Mouse (Mus musculus): ENCODE measurements around the gene Pagr1a. TPM values are rescaled to one million over a fixed set of nuclear protein-coding genes. Genes with fewer than 3 reads are reported as not detected.
A peak's percentile ranks its signal among the peaks of the same experiment; 100 is the strongest.

The Pagr1a gene
- polyA plus RNA-seq, 1 experiment from 2014 or later, result 30.5 TPM

DNA sequence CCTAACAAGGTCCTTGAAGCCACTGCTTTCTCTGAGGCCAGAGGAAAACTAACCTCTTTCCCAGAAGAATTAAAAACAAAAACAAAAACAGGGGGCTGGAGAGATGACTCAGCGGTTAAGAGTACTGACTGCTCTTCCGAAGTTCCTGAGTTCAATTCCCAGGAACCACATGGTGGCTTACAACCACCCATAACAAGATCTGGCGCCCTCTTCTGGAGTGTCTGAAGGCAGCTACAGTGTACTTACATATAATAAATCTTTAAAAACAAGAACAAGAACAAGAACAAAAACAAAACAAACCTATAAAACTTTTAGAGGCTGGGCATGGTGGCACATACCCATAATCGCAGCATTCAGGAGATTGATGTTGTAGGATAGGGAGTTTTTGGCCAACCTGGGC, 20.7 kb downstream of the Pagr1a start:
- no peak overlapping the region for H3K4me3 ChIP-seq (ENCODE audit: low read depth, low read length)
- no peaks in the 10 kb centered on the region for H3K27me3 ChIP-seq (replicated peaks; ENCODE audit: control insufficient read depth, insufficient read depth, low read length)
- no peak overlapping the region for H3K4me2 ChIP-seq (ENCODE audit: low read depth, low read length)
- WGBS, result 78% methylated on average over 4 of the region's 4 CpGs
- H3K36me3 ChIP-seq (ENCODE audit: control insufficient read depth, insufficient read depth, low read length), result no peaks in the 10 kb centered on the region
- ATAC-seq (ENCODE audit: low read depth) (no peak), DNase-seq (ENCODE audit: low spot score) (no peak)
- no peak overlapping the region for H3K9ac ChIP-seq (ENCODE audit: low read depth, low read length)
- H3K27ac ChIP-seq (replicated peaks; ENCODE audit: low read depth, low read length), result no peak overlapping the region
- no peaks in the 10 kb centered on the region for H3K4me1 ChIP-seq (ENCODE audit: control insufficient read depth, insufficient read depth, low read length)
- H3K9me3 ChIP-seq (ENCODE audit: control insufficient read depth, low read length), result 0 out of 2 replicates have a peak, but pooled peaks cover 5% of the 10 kb centered on the region

DNA sequence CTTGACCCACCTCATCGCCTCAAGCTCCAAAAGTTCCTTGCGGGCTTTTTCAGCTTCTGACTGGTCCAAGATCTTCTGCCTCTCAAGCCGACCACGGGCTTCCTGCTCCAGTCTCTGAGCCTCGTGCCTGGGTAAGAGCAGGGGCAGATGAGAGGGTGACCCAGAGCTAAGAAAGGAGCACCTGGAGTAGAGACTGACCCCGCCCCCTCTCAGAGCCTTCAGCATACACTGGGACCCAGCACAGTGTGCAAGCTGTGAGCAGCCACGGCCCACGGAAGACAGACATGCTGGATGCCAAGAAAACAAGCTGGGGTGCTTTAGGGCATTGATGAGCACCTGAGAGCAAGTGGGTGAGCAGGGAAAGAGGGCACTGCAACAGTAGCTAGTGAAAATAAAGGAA, 28.3 kb downstream of the Pagr1a start:
- ATAC-seq (ENCODE audit: low read depth) (no peak), DNase-seq (ENCODE audit: low spot score) (no peak)
- H3K4me2 ChIP-seq (ENCODE audit: low read depth, low read length), result no peak overlapping the region
- H3K4me3 ChIP-seq (ENCODE audit: low read depth, low read length), result no peak overlapping the region
- H3K9me3 ChIP-seq (ENCODE audit: control insufficient read depth, low read length), result no peaks in the 10 kb centered on the region
- no peaks in the 10 kb centered on the region for H3K4me1 ChIP-seq (ENCODE audit: control insufficient read depth, insufficient read depth, low read length)
- H3K27ac ChIP-seq (replicated peaks; ENCODE audit: low read depth, low read length), result no peak overlapping the region
- no peaks in the 10 kb centered on the region for H3K36me3 ChIP-seq (ENCODE audit: control insufficient read depth, insufficient read depth, low read length)
- no peaks in the 10 kb centered on the region for H3K27me3 ChIP-seq (replicated peaks; ENCODE audit: control insufficient read depth, insufficient read depth, low read length)
- no peak overlapping the region for H3K9ac ChIP-seq (ENCODE audit: low read depth, low read length)
- WGBS, result 60% methylated on average over 8 of the region's 8 CpGs

DNA sequence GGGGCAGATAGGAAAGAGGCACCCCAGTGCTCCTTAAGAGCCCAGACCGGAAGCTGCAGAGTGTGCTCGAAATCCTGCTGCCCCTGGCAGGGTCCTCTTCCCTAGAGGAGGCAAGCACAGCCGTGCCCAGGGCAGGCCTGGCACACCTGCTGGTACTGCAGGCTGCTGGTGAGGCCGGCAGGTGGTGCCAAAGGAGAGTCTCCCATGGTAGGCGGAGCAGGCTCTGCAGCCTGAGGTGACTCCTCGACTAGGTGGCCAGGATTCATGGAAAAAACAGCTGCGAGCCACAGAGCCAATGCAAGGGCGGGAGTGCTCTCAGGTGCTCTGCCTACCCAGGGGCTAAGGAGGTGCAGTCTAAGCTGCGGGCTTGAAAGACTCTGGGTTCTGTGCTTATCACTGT, 30.8 kb downstream of the Pagr1a start:
- no peak overlapping the region for H3K4me3 ChIP-seq (ENCODE audit: low read depth, low read length)
- no peaks in the 10 kb centered on the region for H3K36me3 ChIP-seq (ENCODE audit: control insufficient read depth, insufficient read depth, low read length)
- no peak overlapping the region for H3K27ac ChIP-seq (replicated peaks; ENCODE audit: low read depth, low read length)
- peak; percentile 35 for DNase-seq (ENCODE audit: low spot score)
- WGBS, result 34% methylated on average over 9 of the region's 9 CpGs
- no peaks in the 10 kb centered on the region for H3K9me3 ChIP-seq (ENCODE audit: control insufficient read depth, low read length)
- H3K9ac ChIP-seq (ENCODE audit: low read depth, low read length), result no peak overlapping the region
- H3K4me1 ChIP-seq (ENCODE audit: control insufficient read depth, insufficient read depth, low read length), result no peaks in the 10 kb centered on the region
- peak; percentile 64; the same call in 1 of the 2 replicates for ATAC-seq (ENCODE audit: low read depth)
- no peaks in the 10 kb centered on the region for H3K27me3 ChIP-seq (replicated peaks; ENCODE audit: control insufficient read depth, insufficient read depth, low read length)
- no peak overlapping the region for H3K4me2 ChIP-seq (ENCODE audit: low read depth, low read length)

GRCm38 (mm10) chr7:126984667-126985444, 32.3 kb downstream of the Pagr1a start:
- Histone ChIP-seq H3K4me1 (ENCODE audit: control insufficient read depth, insufficient read depth, low read length) (no peaks in the 10 kb centered on the region), H3K4me3 (ENCODE audit: low read depth, low read length) (no peak overlapping the region), H3K27me3 (replicated peaks; ENCODE audit: control insufficient read depth, insufficient read depth, low read length) (no peaks in the 10 kb centered on the region), H3K9me3 (ENCODE audit: control insufficient read depth, low read length) (no peaks in the 10 kb centered on the region), H3K36me3 (ENCODE audit: control insufficient read depth, insufficient read depth, low read length) (peaks cover 10% of the 10 kb centered on the region), H3K9ac (ENCODE audit: low read depth, low read length) (no peak overlapping the region), H3K4me2 (ENCODE audit: low read depth, low read length) (no peak overlapping the region), H3K27ac (replicated peaks; ENCODE audit: low read depth, low read length) (no peak overlapping the region)
- ATAC-seq (ENCODE audit: low read depth), result peak; percentile 38; the same call in 1 of the 2 replicates
- 64% methylated on average over 10 of the region's 10 CpGs for WGBS
- peak; percentile 23 for DNase-seq (ENCODE audit: low spot score)

- Histone ChIP-seq H3K9ac (ENCODE audit: low read depth, low read length) (no peak overlapping the region), H3K27me3 (replicated peaks; ENCODE audit: control insufficient read depth, insufficient read depth, low read length) (no peaks in the 10 kb centered on the region), H3K4me3 (ENCODE audit: low read depth, low read length) (no peak overlapping the region), H3K4me2 (ENCODE audit: low read depth, low read length) (no peak overlapping the region), H3K27ac (replicated peaks; ENCODE audit: low read depth, low read length) (no peak overlapping the region), H3K9me3 (ENCODE audit: control insufficient read depth, low read length) (no peaks in the 10 kb centered on the region), H3K4me1 (ENCODE audit: control insufficient read depth, insufficient read depth, low read length) (no peaks in the 10 kb centered on the region), H3K36me3 (ENCODE audit: control insufficient read depth, insufficient read depth, low read length) (peaks cover 27% of the 10 kb centered on the region)
- no peak for DNase-seq (ENCODE audit: low spot score)
- 77% methylated on average over 7 of the region's 7 CpGs for WGBS
- no peak for ATAC-seq (ENCODE audit: low read depth)
Measured at GRCm38 (mm10) chr7:126983113-126983512, 34.0 kb downstream of the Pagr1a start.

- Histone ChIP-seq H3K27ac (replicated peaks; ENCODE audit: low read depth, low read length) (no peak overlapping the region), H3K27me3 (replicated peaks; ENCODE audit: control insufficient read depth, insufficient read depth, low read length) (no peaks in the 10 kb centered on the region), H3K9ac (ENCODE audit: low read depth, low read length) (no peak overlapping the region), H3K9me3 (ENCODE audit: control insufficient read depth, low read length) (no peaks in the 10 kb centered on the region), H3K36me3 (ENCODE audit: control insufficient read depth, insufficient read depth, low read length) (peaks cover 31% of the 10 kb centered on the region), H3K4me3 (ENCODE audit: low read depth, low read length) (no peak overlapping the region), H3K4me2 (ENCODE audit: low read depth, low read length) (no peak overlapping the region), H3K4me1 (ENCODE audit: control insufficient read depth, insufficient read depth, low read length) (peaks cover 6% of the 10 kb centered on the region)
- ATAC-seq (ENCODE audit: low read depth), result no peak
- no peak for DNase-seq (ENCODE audit: low spot score)
- WGBS, result 90% methylated on average over 4 of the region's 4 CpGs
Measured at GRCm38 (mm10) chr7:126982054-126982453, 35.1 kb downstream of the Pagr1a start.

DNA sequence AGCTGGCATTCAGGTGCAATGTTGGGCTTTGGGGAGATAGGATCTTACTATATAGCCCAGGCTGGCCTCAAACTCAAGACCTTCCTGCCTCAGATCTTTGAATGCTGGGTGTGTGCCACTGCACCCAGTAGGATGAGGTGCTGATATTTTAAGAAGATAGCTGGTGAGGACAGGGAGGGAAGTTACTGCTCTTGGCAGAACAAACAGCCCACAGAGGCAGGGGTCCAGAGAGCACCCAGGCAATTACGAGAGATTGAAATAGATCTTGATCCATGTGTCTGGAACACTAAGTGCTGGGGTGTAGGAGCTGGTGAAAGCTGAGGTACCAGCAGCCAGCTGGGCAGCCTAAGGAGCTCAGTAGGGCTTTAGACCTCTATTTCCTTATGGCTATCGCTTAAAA, 35.6 kb downstream of the Pagr1a start:
- Histone ChIP-seq H3K27me3 (replicated peaks; ENCODE audit: control insufficient read depth, insufficient read depth, low read length) (no peaks in the 10 kb centered on the region), H3K4me1 (ENCODE audit: control insufficient read depth, insufficient read depth, low read length) (peaks cover 8% of the 10 kb centered on the region), H3K9ac (ENCODE audit: low read depth, low read length) (no peak overlapping the region), H3K4me2 (ENCODE audit: low read depth, low read length) (no peak overlapping the region), H3K36me3 (ENCODE audit: control insufficient read depth, insufficient read depth, low read length) (peaks cover 31% of the 10 kb centered on the region), H3K4me3 (ENCODE audit: low read depth, low read length) (no peak overlapping the region), H3K9me3 (ENCODE audit: control insufficient read depth, low read length) (no peaks in the 10 kb centered on the region), H3K27ac (replicated peaks; ENCODE audit: low read depth, low read length) (no peak overlapping the region)
- DNase-seq (ENCODE audit: low spot score) (no peak), ATAC-seq (ENCODE audit: low read depth) (no peak)
- WGBS, result 91% methylated on average over 2 of the region's 2 CpGs

DNA sequence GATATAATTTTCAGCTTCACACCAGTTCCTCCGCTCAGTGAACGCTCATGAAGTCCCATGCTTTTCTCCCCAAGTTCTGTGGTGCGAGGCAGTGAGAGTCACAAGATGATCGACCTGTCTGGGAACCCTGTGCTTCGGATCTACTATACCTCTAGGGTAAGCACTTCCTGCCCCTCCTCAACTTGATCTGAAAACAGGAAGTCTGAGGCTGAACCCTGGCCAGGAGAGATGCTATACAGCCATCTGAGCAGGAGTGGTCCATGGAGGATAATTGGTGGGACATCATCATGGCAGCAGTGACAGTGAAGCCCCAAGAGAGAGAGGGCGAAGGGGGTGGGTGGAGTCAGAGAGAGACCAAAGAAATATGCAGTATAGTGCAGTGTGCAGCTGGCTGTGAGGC, 38.3 kb downstream of the Pagr1a start:
- H3K27ac ChIP-seq (replicated peaks; ENCODE audit: low read depth, low read length), result no peak overlapping the region
- no peak overlapping the region for H3K4me3 ChIP-seq (ENCODE audit: low read depth, low read length)
- H3K9ac ChIP-seq (ENCODE audit: low read depth, low read length), result no peak overlapping the region
- ATAC-seq (ENCODE audit: low read depth) (no peak), DNase-seq (ENCODE audit: low spot score) (no peak)
- no peaks in the 10 kb centered on the region for H3K9me3 ChIP-seq (ENCODE audit: control insufficient read depth, low read length)
- H3K36me3 ChIP-seq (ENCODE audit: control insufficient read depth, insufficient read depth, low read length), result peaks cover 31% of the 10 kb centered on the region
- no peaks in the 10 kb centered on the region for H3K27me3 ChIP-seq (replicated peaks; ENCODE audit: control insufficient read depth, insufficient read depth, low read length)
- peaks cover 8% of the 10 kb centered on the region for H3K4me1 ChIP-seq (ENCODE audit: control insufficient read depth, insufficient read depth, low read length)
- no peak overlapping the region for H3K4me2 ChIP-seq (ENCODE audit: low read depth, low read length)
- WGBS, result 87% methylated on average over 6 of the region's 6 CpGs

DNA sequence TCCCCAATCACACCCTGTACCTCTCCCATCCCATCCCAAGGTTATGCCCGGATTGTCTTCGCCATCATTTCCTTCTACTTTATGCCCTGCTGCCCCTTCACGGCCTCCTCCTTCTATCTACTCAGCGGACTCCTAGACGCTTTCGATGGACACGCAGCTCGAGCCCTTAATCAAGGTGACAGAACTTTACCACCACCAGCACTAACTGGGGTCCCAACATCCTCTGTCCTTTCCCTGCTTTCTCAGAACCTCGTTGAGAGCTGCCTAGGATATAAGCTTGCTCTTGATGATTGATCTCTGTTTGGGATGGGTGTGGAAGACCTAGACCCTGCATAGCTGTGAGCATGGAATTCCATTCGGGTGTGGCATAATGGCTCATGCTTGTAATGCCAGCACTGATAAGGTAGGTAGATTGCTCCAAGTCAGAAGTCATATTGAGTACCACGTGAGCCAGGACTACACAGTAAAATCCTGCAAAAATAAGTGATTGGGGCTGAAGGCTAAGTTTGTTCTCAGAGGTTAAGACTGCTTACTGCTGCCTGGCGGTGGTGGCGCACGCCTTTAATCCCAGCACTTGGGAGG, 40.2 kb downstream of the Pagr1a start:
- ATAC-seq (ENCODE audit: low read depth), result no peak
- Histone ChIP-seq H3K36me3 (ENCODE audit: control insufficient read depth, insufficient read depth, low read length) (peaks cover 31% of the 10 kb centered on the region), H3K27ac (replicated peaks; ENCODE audit: low read depth, low read length) (no peak overlapping the region; the same call in 1 of the 2 replicates), H3K4me1 (ENCODE audit: control insufficient read depth, insufficient read depth, low read length) (peaks cover 8% of the 10 kb centered on the region), H3K9me3 (ENCODE audit: control insufficient read depth, low read length) (no peaks in the 10 kb centered on the region), H3K4me2 (ENCODE audit: low read depth, low read length) (peak overlapping the region; percentile 88), H3K9ac (ENCODE audit: low read depth, low read length) (peak overlapping the region; percentile 89), H3K4me3 (ENCODE audit: low read depth, low read length) (peak overlapping the region; percentile 78), H3K27me3 (replicated peaks; ENCODE audit: control insufficient read depth, insufficient read depth, low read length) (no peaks in the 10 kb centered on the region)
- no peak for DNase-seq (ENCODE audit: low spot score)
- WGBS, result 26% methylated on average over 14 of the region's 14 CpGs

All from embryonic facial prominence, embryonic 14.5 days (tissue).